Mouse (Mus musculus) right cerebral cortex, postnatal 14 days (tissue): ENCODE results near the gene Ids.
A peak's percentile ranks its signal among the peaks of the same experiment; 100 is the strongest.
"Not testable (repeated sequence)": the region's sequence is repeated elsewhere in the genome, so short reads cannot be mapped to it uniquely, and the experiment has no call there.

ENCODE experiments used
- DNase-seq: peaks from one replicate; pipeline ENCODE4 v3.0.0; 2022

The Ids gene

GRCm38 (mm10) chrX:70364661-70365613, at the start of gene Ids:
TSS of gene Ids (minus strand) at chrX:70365084.
- peak; percentile 74 for DNase-seq

GRCm38 (mm10) chrX:70392636-70393035, 27.8 kb upstream of the Ids start:
- DNase-seq = not testable (repeated sequence)

GRCm38 (mm10) chrX:70385962-70386351, 21.1 kb upstream of the Ids start:
- no peak for DNase-seq

GRCm38 (mm10) chrX:70385276-70385961, 20.5 kb upstream of the Ids start, which contains the start of gene 1110012L19Rik:
TSS of gene 1110012L19Rik (plus strand) at chrX:70385877.
- peak; percentile 24 for DNase-seq

- no peak for DNase-seq
Measured at GRCm38 (mm10) chrX:70384917-70385275, 20.0 kb upstream of the Ids start.

- DNase-seq = not testable (repeated sequence)
Measured at GRCm38 (mm10) chrX:70374469-70375110, 9.7 kb upstream of the Ids start.

GRCm38 (mm10) chrX:70369758-70370157, 4.9 kb upstream of the Ids start:
- not testable (repeated sequence) for DNase-seq

GRCm38 (mm10) chrX:70364202-70364601, 682 bp downstream of the Ids start:
- no peak for DNase-seq

GRCm38 (mm10) chrX:70363446-70363845, 1.4 kb downstream of the Ids start:
- DNase-seq = no peak

- no peak for DNase-seq
Measured at GRCm38 (mm10) chrX:70362985-70363384, 1.9 kb downstream of the Ids start.

GRCm38 (mm10) chrX:70330202-70330843, 34.6 kb downstream of the Ids start:
- peak; percentile 58 for DNase-seq

GRCm38 (mm10) chrX:70328530-70329143, 36.2 kb downstream of the Ids start:
- DNase-seq = no peak

GRCm38 (mm10) chrX:70327656-70328055, 37.2 kb downstream of the Ids start:
- no peak for DNase-seq

GRCm38 (mm10) chrX:70319254-70319653, 45.6 kb downstream of the Ids start:
- DNase-seq = no peak

GRCm38 (mm10) chrX:70314949-70315641, 49.8 kb downstream of the Ids start:
- no peak for DNase-seq
